Mouse (Mus musculus) intestine, embryonic 15.5 days (tissue): ENCODE data around the gene Fnip1. TPM values are rescaled to one million over a fixed set of nuclear protein-coding genes. Genes with fewer than 3 reads are reported as not detected.

Source experiments
- ATAC-seq: fragments of 200-750 bp; cut with Nextera tagmentation; 2 replicates; pipeline ENCODE4 v1.8.0; 2017; ENCODE audit warnings: moderate TSS enrichment, moderate library complexity
- H3K27ac ChIP-seq: fragments of 300-500 bp; sonication (generic); 2 replicates; pipeline ENCODE4 v1.5.1; 2015; ENCODE audit warnings: mild to moderate bottlenecking, inconsistent platforms
- H3K27me3 ChIP-seq: fragments of 300-500 bp; sonication (generic); replicated peaks from 2 replicates; pipeline ENCODE4 v1.6.1; 2015; ENCODE audit warnings: inconsistent platforms
- H3K36me3 ChIP-seq: fragments of 300-500 bp; sonication (generic); 2 replicates; pipeline ENCODE4 v1.6.1; 2015; ENCODE audit warnings: inconsistent platforms
- H3K4me1 ChIP-seq: fragments of 300-500 bp; sonication (generic); replicated peaks from 2 replicates; pipeline ENCODE4 v1.6.1; 2015; ENCODE audit warnings: inconsistent platforms
- H3K4me2 ChIP-seq: fragments of 300-500 bp; sonication (generic); replicated peaks from 2 replicates; pipeline ENCODE4 v1.6.1; 2015; ENCODE audit warnings: mild to moderate bottlenecking, inconsistent platforms
- H3K4me3 ChIP-seq: fragments of 300-500 bp; sonication (generic); replicated peaks from 2 replicates; pipeline ENCODE4 v1.5.1; 2015; ENCODE audit warnings: inconsistent platforms
- H3K9ac ChIP-seq: fragments of 300-500 bp; sonication (generic); 2 replicates; pipeline ENCODE4 v1.6.1; 2015; ENCODE audit warnings: inconsistent platforms
- H3K9me3 ChIP-seq: fragments of 300-500 bp; sonication (generic); 2 replicates; pipeline ENCODE4 v1.6.1; 2016; ENCODE audit warnings: inconsistent platforms
- WGBS: fragments of 180-500 bp; shearing (Covaris S2); methylation state at CpG from one replicate; pipeline ENCODE4 v1.1.7; 2015; 5-methylcytosine and 5-hydroxymethylcytosine counted together
- polyA plus RNA-seq: library from polyadenylated mRNA; unstranded; fragments of >200 nt; fragmentation: Nextera tagmentation; extraction: Ambion mirVana; gene quantifications from 2 replicates; pipeline ENCODE4 v1.2.1, GENCODE M21; 2015

The Fnip1 gene
- polyA plus RNA-seq, 1 experiment from 2014 or later: 10.6 TPM

GRCm38 (mm10) chr11:54528002-54528401 lies 90.0 kb downstream of the Fnip1 start:
- H3K27ac ChIP-seq: no peak overlapping the region
- no peak overlapping the region for H3K9ac ChIP-seq
- no peaks in the 10 kb centered on the region for H3K27me3 ChIP-seq
- H3K36me3 ChIP-seq: no peaks in the 10 kb centered on the region
- H3K4me2 ChIP-seq: no peak overlapping the region
- peaks cover 3% of the 10 kb centered on the region; the same call in 1 of the 2 replicates for H3K4me1 ChIP-seq
- no peak overlapping the region for H3K4me3 ChIP-seq
- no peak for ATAC-seq
- H3K9me3 ChIP-seq: no peaks in the 10 kb centered on the region
- WGBS: 75% methylated on average over 2 of the region's 2 CpGs

GRCm38 (mm10) chr11:54530391-54530790 lies 92.4 kb downstream of the Fnip1 start:
- Histone ChIP-seq H3K9me3 (no peaks in the 10 kb centered on the region), H3K36me3 (no peaks in the 10 kb centered on the region), H3K4me3 (no peak overlapping the region), H3K27me3 (no peaks in the 10 kb centered on the region), H3K9ac (no peak overlapping the region), H3K4me1 (no peaks in the 10 kb centered on the region), H3K4me2 (no peak overlapping the region), H3K27ac (no peak overlapping the region; the same call in 1 of the 2 replicates)
- ATAC-seq: no peak
- 41% methylated on average over 1 of the region's 1 CpGs for WGBS

GRCm38 (mm10) chr11:54530916-54531315 lies 92.9 kb downstream of the Fnip1 start:
- 95% methylated on average over 1 of the region's 1 CpGs for WGBS
- no peak overlapping the region for H3K27ac ChIP-seq

GRCm38 (mm10) chr11:54533834-54534233 lies 95.8 kb downstream of the Fnip1 start:
- Histone ChIP-seq H3K27me3 (no peaks in the 10 kb centered on the region), H3K9me3 (no peaks in the 10 kb centered on the region), H3K36me3 (no peaks in the 10 kb centered on the region), H3K9ac (no peak overlapping the region), H3K27ac (no peak overlapping the region), H3K4me2 (no peak overlapping the region), H3K4me3 (no peak overlapping the region), H3K4me1 (no peaks in the 10 kb centered on the region)
- no peak for ATAC-seq
- WGBS: 75% methylated on average over 2 of the region's 2 CpGs

More at GRCm38 (mm10) chr11:54530916-54531315, 92.9 kb downstream of the Fnip1 start:
- Histone ChIP-seq H3K4me1 (no peaks in the 10 kb centered on the region), H3K27me3 (no peaks in the 10 kb centered on the region), H3K4me2 (no peak overlapping the region), H3K36me3 (no peaks in the 10 kb centered on the region), H3K4me3 (no peak overlapping the region), H3K9ac (no peak overlapping the region), H3K9me3 (no peaks in the 10 kb centered on the region)
- ATAC-seq: no peak

GRCm38 (mm10) chr11:54534871-54535270 lies 96.9 kb downstream of the Fnip1 start:
- Histone ChIP-seq H3K36me3 (no peaks in the 10 kb centered on the region), H3K4me1 (no peaks in the 10 kb centered on the region), H3K27ac (no peak overlapping the region), H3K4me3 (no peak overlapping the region), H3K9me3 (no peaks in the 10 kb centered on the region), H3K27me3 (no peaks in the 10 kb centered on the region), H3K9ac (no peak overlapping the region), H3K4me2 (no peak overlapping the region)
- ATAC-seq: no peak
- WGBS: 53% methylated on average over 6 of the region's 6 CpGs

- Histone ChIP-seq H3K9me3 (no peaks in the 10 kb centered on the region), H3K36me3 (no peaks in the 10 kb centered on the region), H3K9ac (no peak overlapping the region), H3K4me3 (no peak overlapping the region), H3K27me3 (no peaks in the 10 kb centered on the region), H3K4me1 (no peaks in the 10 kb centered on the region), H3K27ac (no peak overlapping the region), H3K4me2 (no peak overlapping the region)
- no peak for ATAC-seq
- WGBS: 64% methylated on average over 2 of the region's 2 CpGs
Observed at GRCm38 (mm10) chr11:54539031-54539430, 101.0 kb downstream of the Fnip1 start.

GRCm38 (mm10) chr11:54539486-54539885 lies 101.5 kb downstream of the Fnip1 start:
- Histone ChIP-seq H3K4me2 (no peak overlapping the region), H3K9me3 (no peaks in the 10 kb centered on the region), H3K4me3 (no peak overlapping the region), H3K27ac (no peak overlapping the region), H3K4me1 (no peaks in the 10 kb centered on the region), H3K27me3 (no peaks in the 10 kb centered on the region), H3K9ac (no peak overlapping the region), H3K36me3 (no peaks in the 10 kb centered on the region)
- 52% methylated on average over 2 of the region's 2 CpGs for WGBS
- ATAC-seq: no peak

- Histone ChIP-seq H3K27me3 (no peaks in the 10 kb centered on the region), H3K9me3 (no peaks in the 10 kb centered on the region), H3K4me3 (no peak overlapping the region), H3K4me1 (no peaks in the 10 kb centered on the region), H3K4me2 (no peak overlapping the region), H3K36me3 (no peaks in the 10 kb centered on the region), H3K27ac (no peak overlapping the region), H3K9ac (no peak overlapping the region)
- no peak for ATAC-seq
Observed at GRCm38 (mm10) chr11:54540328-54540727, 102.3 kb downstream of the Fnip1 start.

- no peaks in the 10 kb centered on the region for H3K4me1 ChIP-seq
- H3K4me3 ChIP-seq: no peak overlapping the region
- H3K36me3 ChIP-seq: no peaks in the 10 kb centered on the region
- no peak overlapping the region for H3K9ac ChIP-seq
- H3K27me3 ChIP-seq: no peaks in the 10 kb centered on the region
- ATAC-seq: no peak
- H3K27ac ChIP-seq: no peak overlapping the region
- no peaks in the 10 kb centered on the region for H3K9me3 ChIP-seq
- H3K4me2 ChIP-seq: no peak overlapping the region
Observed at GRCm38 (mm10) chr11:54542414-54542813, 104.4 kb downstream of the Fnip1 start.

- Histone ChIP-seq H3K4me2 (no peak overlapping the region), H3K27me3 (no peaks in the 10 kb centered on the region), H3K27ac (no peak overlapping the region), H3K36me3 (no peaks in the 10 kb centered on the region), H3K9me3 (no peaks in the 10 kb centered on the region), H3K9ac (no peak overlapping the region), H3K4me1 (no peaks in the 10 kb centered on the region), H3K4me3 (no peak overlapping the region)
- no peak for ATAC-seq
- WGBS: 83% methylated on average over 2 of the region's 2 CpGs
Observed at GRCm38 (mm10) chr11:54554970-54555369, 117.0 kb downstream of the Fnip1 start.

- Histone ChIP-seq H3K27ac (no peak overlapping the region), H3K27me3 (no peaks in the 10 kb centered on the region), H3K9ac (no peak overlapping the region), H3K36me3 (no peaks in the 10 kb centered on the region), H3K9me3 (no peaks in the 10 kb centered on the region), H3K4me3 (no peak overlapping the region), H3K4me2 (no peak overlapping the region), H3K4me1 (no peaks in the 10 kb centered on the region)
- ATAC-seq: no peak
- WGBS: 91% methylated on average over 5 of the region's 5 CpGs
Observed at GRCm38 (mm10) chr11:54562761-54563160, 124.8 kb downstream of the Fnip1 start.
